Mouse (Mus musculus): ENCODE data around the gene Rapgef2. TPM values are rescaled to one million over a fixed set of nuclear protein-coding genes. Genes with fewer than 3 reads are reported as not detected.

Gene Rapgef2
- polyA plus RNA-seq, 1 experiment from 2014 or later = 2.4 TPM

DNA sequence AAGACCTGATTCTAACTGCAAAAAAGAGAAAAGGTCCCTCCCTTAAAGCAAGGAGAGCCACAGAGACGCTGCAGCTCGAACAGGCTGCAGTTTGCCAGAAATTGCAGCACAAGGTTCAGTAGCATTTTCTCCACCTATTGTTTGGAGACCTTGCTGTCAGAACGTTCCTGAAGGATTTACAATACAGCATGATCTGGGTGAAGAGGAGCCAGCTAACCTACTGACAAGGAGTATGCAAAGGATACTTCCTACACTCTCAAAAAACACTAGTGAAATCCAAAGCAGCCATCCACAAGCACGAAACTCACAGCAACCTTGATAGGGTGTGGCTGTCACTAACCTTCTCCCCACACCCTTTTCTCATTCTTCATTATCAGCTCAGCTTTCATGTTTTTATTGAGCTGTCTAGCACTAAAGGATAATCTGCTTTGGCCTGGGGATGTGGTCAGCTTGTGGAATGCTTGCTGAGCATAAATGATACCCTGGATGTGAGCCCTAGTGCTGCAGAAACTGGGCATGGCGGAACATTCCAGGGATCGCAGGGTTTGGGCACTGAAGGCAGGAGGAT is 124.4 kb downstream of the Rapgef2 start:
- Histone ChIP-seq H3K27me3 (ENCODE audit: control insufficient read depth, insufficient read depth, low read length) (no peaks in the 10 kb centered on the region), H3K4me2 (replicated peaks; ENCODE audit: low read depth) (peak overlapping the region; percentile 39), H3K27ac (replicated peaks) (peak overlapping the region; percentile 87), H3K4me1 (replicated peaks; ENCODE audit: control insufficient read depth, insufficient read depth) (0 out of 2 replicates have a peak, but pooled peaks cover 3% of the 10 kb centered on the region), H3K4me3 (ENCODE audit: low read depth, low read length) (peak overlapping the region; percentile 4; the same call in 1 of the 2 replicates), H3K9ac (ENCODE audit: low read length) (peak overlapping the region; percentile 32; the same call in 1 of the 2 replicates), H3K9me3 (ENCODE audit: control insufficient read depth, low read length) (no peaks in the 10 kb centered on the region), H3K36me3 (ENCODE audit: control insufficient read depth, insufficient read depth, low read length) (no peaks in the 10 kb centered on the region)
- ATAC-seq (ENCODE audit: low FRiP score, low TSS enrichment) = no peak
- DNase-seq (ENCODE audit: low spot score) = no peak
- 14% methylated on average over 6 of the region's 6 CpGs for WGBS
- TF ChIP-seq EP300 (optimal IDR thresholded peaks at IDR 0.05) (no peak), CTCF (IDR thresholded peaks at IDR 0.05; ENCODE audit: low read depth) (no peak)

- Histone ChIP-seq H3K9ac (ENCODE audit: low read length) (no peak overlapping the region), H3K27me3 (ENCODE audit: control insufficient read depth, insufficient read depth, low read length) (no peaks in the 10 kb centered on the region), H3K27ac (replicated peaks) (peak overlapping the region; percentile 87), H3K4me3 (ENCODE audit: low read depth, low read length) (peak overlapping the region; percentile 4; the same call in 1 of the 2 replicates), H3K9me3 (ENCODE audit: control insufficient read depth, low read length) (no peaks in the 10 kb centered on the region), H3K4me1 (replicated peaks; ENCODE audit: control insufficient read depth, insufficient read depth) (0 out of 2 replicates have a peak, but pooled peaks cover 3% of the 10 kb centered on the region), H3K4me2 (replicated peaks; ENCODE audit: low read depth) (peak overlapping the region; percentile 39), H3K36me3 (ENCODE audit: control insufficient read depth, insufficient read depth, low read length) (no peaks in the 10 kb centered on the region)
- peak; percentile 70; the same call in 1 of the 2 replicates for ATAC-seq (ENCODE audit: low FRiP score, low TSS enrichment)
- DNase-seq (ENCODE audit: low spot score) = no peak
- WGBS = 32% methylated on average over 6 of the region's 6 CpGs
- TF ChIP-seq EP300 (optimal IDR thresholded peaks at IDR 0.05) = no peak
- TF ChIP-seq CTCF (IDR thresholded peaks at IDR 0.05; ENCODE audit: low read depth) = no peak
Observed at GRCm38 (mm10) chr3:79161093-79161723, 125.1 kb downstream of the Rapgef2 start.

DNA sequence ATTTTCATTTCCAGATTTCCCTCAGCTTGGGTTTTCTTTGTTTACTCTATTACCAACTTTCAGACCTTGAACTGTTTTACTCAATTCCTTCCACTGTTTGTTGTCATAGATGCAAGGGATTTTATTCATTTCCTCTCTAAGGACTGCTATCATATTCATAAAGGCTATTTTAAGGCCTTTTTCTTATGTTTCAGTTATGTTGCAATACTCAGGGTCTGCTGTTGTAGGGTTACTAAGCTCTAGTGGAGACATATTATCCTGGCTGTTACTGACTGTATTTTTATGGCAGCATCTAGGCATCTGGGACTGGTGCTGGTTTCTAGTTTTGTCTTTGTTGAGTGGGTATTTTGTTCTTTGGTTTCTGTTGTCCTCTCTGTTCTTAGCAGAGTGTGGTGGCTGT is 128.1 kb downstream of the Rapgef2 start:
- Histone ChIP-seq H3K27me3 (ENCODE audit: control insufficient read depth, insufficient read depth, low read length) (no peaks in the 10 kb centered on the region), H3K9ac (ENCODE audit: low read length) (no peak overlapping the region), H3K4me3 (ENCODE audit: low read depth, low read length) (no peak overlapping the region), H3K4me1 (replicated peaks; ENCODE audit: control insufficient read depth, insufficient read depth) (0 out of 2 replicates have a peak, but pooled peaks cover 3% of the 10 kb centered on the region), H3K36me3 (ENCODE audit: control insufficient read depth, insufficient read depth, low read length) (no peaks in the 10 kb centered on the region), H3K4me2 (replicated peaks; ENCODE audit: low read depth) (no peak overlapping the region), H3K27ac (replicated peaks) (no peak overlapping the region), H3K9me3 (ENCODE audit: control insufficient read depth, low read length) (no peaks in the 10 kb centered on the region)
- ATAC-seq (ENCODE audit: low FRiP score, low TSS enrichment) (no peak), DNase-seq (ENCODE audit: low spot score) (no peak)
- TF ChIP-seq CTCF (IDR thresholded peaks at IDR 0.05; ENCODE audit: low read depth) = no peak
- no peak for TF ChIP-seq EP300 (optimal IDR thresholded peaks at IDR 0.05)

GRCm38 (mm10) chr3:79153039-79153487 is 133.3 kb downstream of the Rapgef2 start:
- H3K27ac ChIP-seq (replicated peaks) = peak overlapping the region; percentile 85
- H3K36me3 ChIP-seq (ENCODE audit: control insufficient read depth, insufficient read depth, low read length) = no peaks in the 10 kb centered on the region
- no peak overlapping the region for H3K9ac ChIP-seq (ENCODE audit: low read length)
- H3K4me3 ChIP-seq (ENCODE audit: low read depth, low read length) = no peak overlapping the region
- H3K4me1 ChIP-seq (replicated peaks; ENCODE audit: control insufficient read depth, insufficient read depth) = no peaks in the 10 kb centered on the region
- ATAC-seq (ENCODE audit: low FRiP score, low TSS enrichment) (peak; percentile 98), DNase-seq (ENCODE audit: low spot score) (peak; percentile 74)
- 45% methylated on average over 5 of the region's 5 CpGs for WGBS
- 0 out of 2 replicates have a peak overlapping the region, but pooled peaks have one; percentile 5 for H3K4me2 ChIP-seq (replicated peaks; ENCODE audit: low read depth)
- no peaks in the 10 kb centered on the region for H3K27me3 ChIP-seq (ENCODE audit: control insufficient read depth, insufficient read depth, low read length)
- TF ChIP-seq CTCF (IDR thresholded peaks at IDR 0.05; ENCODE audit: low read depth) (no peak), EP300 (optimal IDR thresholded peaks at IDR 0.05) (peak; percentile 89)
- H3K9me3 ChIP-seq (ENCODE audit: control insufficient read depth, low read length) = no peaks in the 10 kb centered on the region

- WGBS = 34% methylated on average over 10 of the region's 10 CpGs
- no peaks in the 10 kb centered on the region for H3K4me1 ChIP-seq (replicated peaks; ENCODE audit: control insufficient read depth, insufficient read depth)
- H3K9me3 ChIP-seq (ENCODE audit: control insufficient read depth, low read length) = no peaks in the 10 kb centered on the region
- H3K4me2 ChIP-seq (replicated peaks; ENCODE audit: low read depth) = peak overlapping the region; percentile 34; the same call in 1 of the 2 replicates
- TF ChIP-seq EP300 (optimal IDR thresholded peaks at IDR 0.05) (no peak), CTCF (IDR thresholded peaks at IDR 0.05; ENCODE audit: low read depth) (no peak)
- no peaks in the 10 kb centered on the region for H3K36me3 ChIP-seq (ENCODE audit: control insufficient read depth, insufficient read depth, low read length)
- peak; percentile 42; the same call in 1 of the 2 replicates for ATAC-seq (ENCODE audit: low FRiP score, low TSS enrichment)
- no peaks in the 10 kb centered on the region for H3K27me3 ChIP-seq (ENCODE audit: control insufficient read depth, insufficient read depth, low read length)
- DNase-seq (ENCODE audit: low spot score) = no peak
- H3K9ac ChIP-seq (ENCODE audit: low read length) = no peak overlapping the region; the same call in 1 of the 2 replicates
- peak overlapping the region; percentile 20; the same call in 1 of the 2 replicates for H3K27ac ChIP-seq (replicated peaks)
- no peak overlapping the region for H3K4me3 ChIP-seq (ENCODE audit: low read depth, low read length)
Observed at GRCm38 (mm10) chr3:79145407-79146055, 140.8 kb downstream of the Rapgef2 start.

All from stomach, postnatal 0 days (tissue).